Mouse (Mus musculus): ENCODE measurements around the gene Ccdc93. TPM values are rescaled to one million over a fixed set of nuclear protein-coding genes. Genes with fewer than 3 reads are reported as not detected.
A peak's percentile ranks its signal among the peaks of the same experiment; 100 is the strongest.

The Ccdc93 gene
- total and polyA plus RNA-seq, 3 experiments = 21.3 to 21.5 TPM; not detected in 1

DNA sequence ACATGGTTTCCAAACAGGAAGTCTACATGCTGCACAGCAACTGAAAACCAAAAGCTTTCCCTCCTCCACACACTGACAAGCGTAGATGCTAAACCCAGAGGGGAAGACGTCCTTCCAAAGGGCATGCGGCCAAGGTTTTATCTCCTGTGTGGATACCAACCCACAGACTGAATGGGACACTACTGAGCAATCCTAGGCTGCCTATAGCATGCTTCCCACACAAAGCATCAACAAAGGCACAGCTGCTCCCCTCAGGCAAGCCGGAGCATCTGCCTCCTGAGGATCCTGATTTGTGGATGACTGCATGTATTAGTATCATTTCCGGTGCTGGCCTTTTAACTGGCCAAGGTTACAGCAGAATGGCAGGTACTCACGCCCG is 120.6 kb downstream of the Ccdc93 start:
- TF ChIP-seq NELFE (IDR thresholded peaks at IDR 0.05; ENCODE audit: low read depth, low read length) (no peak), POLR2AphosphoS2 (IDR thresholded peaks at IDR 0.05; ENCODE audit: low read length) (0 out of 2 replicates have a peak, but pooled peaks have one; percentile 23)
- Histone ChIP-seq H3K9me3 (replicated peaks; ENCODE audit: insufficient read depth, low read length) (no peaks in the 10 kb centered on the region), H3K36me3 (ENCODE audit: control insufficient read depth in 1 of 2, insufficient read depth in 2 of 2, low read length in 2 of 2) (peaks cover 0 to 5% of the 10 kb centered on the region in 2 experiments; a peak in 2 of 4 replicates), H3K27ac (ENCODE audit: control insufficient read depth, low read depth, low read length) (no peak overlapping the region), H3K79me2 (ENCODE audit: control insufficient read depth, insufficient read depth, low read length, poor library complexity) (no peaks in the 10 kb centered on the region), H3K4me3 (ENCODE audit: control insufficient read depth in 1 of 2, insufficient read depth in 1 of 2, low read depth in 2 of 2, low read length in 2 of 2) (no peak overlapping the region), H3K9ac (ENCODE audit: control insufficient read depth, low read depth, low read length, poor library complexity, severe bottlenecking) (no peak overlapping the region), H3K4me1 (ENCODE audit: control insufficient read depth in 1 of 2, insufficient read depth in 2 of 2, low read length in 2 of 2) (no peaks in the 10 kb centered on the region), H3K27me3 (ENCODE audit: control insufficient read depth in 1 of 2, insufficient read depth in 2 of 2, low read length in 2 of 2) (no peaks in the 10 kb centered on the region)
- DNase-seq (ENCODE audit: low read depth, low spot score) = no peak

Other genes starting within 250 kb of the Ccdc93 start
- 11.0 and 16.9 TPM in 2 replicates for gene Insig2, start 98.5 kb upstream of the Ccdc93 start, total RNA-seq (2012; rRNA removed)
- gene Insig2, start 98.5 kb upstream of the Ccdc93 start, polyA plus RNA-seq (2012; ENCODE audit: insufficient read depth in 1 of 2, insufficient read length in 2 of 2, low read depth in 1 of 2, low replicate concordance in 2 of 2, missing spikeins in 1 of 2) = 10 to 100 TPM in 1 of 2 experiments, not detected in 1; 16.1 TPM
- gene Htr5b, start 97.4 kb downstream of the Ccdc93 start, total RNA-seq (2012; rRNA removed) = not detected in 2 replicates
- gene Htr5b, start 97.4 kb downstream of the Ccdc93 start, polyA plus RNA-seq (2012; ENCODE audit: insufficient read depth in 1 of 2, insufficient read length in 2 of 2, low read depth in 1 of 2, low replicate concordance in 2 of 2, missing spikeins in 1 of 2) = not detected
- gene Ddx18, start 136.9 kb downstream of the Ccdc93 start, total RNA-seq (2012; rRNA removed) = 119 and 125 TPM in 2 replicates
- gene Ddx18, start 136.9 kb downstream of the Ccdc93 start, polyA plus RNA-seq (2012; ENCODE audit: insufficient read depth in 1 of 2, insufficient read length in 2 of 2, low read depth in 1 of 2, low replicate concordance in 2 of 2, missing spikeins in 1 of 2) = 100 to 1,000 TPM in 1 of 2 experiments, not detected in 1; 185 TPM